In the genomic region with DNA sequence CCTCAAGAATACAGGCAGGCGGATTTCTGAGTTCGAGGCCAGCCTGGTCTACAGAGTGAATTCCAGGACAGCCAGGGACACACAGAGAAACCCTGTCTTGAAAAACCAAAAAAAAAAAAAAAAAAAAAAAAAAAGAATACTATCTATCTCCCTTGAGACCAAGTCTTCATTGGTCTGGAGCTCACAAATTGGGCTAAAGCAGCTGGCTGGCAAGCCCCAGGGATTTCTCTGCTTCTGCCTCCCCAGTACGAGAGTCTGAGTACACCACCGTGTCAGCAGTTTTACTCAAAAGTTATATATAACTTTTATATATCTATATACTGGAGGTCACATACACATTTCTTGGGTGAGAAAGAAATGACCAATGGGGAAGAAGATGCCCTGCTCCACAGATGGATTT, we compare ENCODE assay signal across 21 mouse cellular contexts.
A peak's percentile ranks its signal among the peaks of the same experiment; 100 is the strongest.
DNase-seq lines count a peak whose midpoint lies in the region; ATAC-seq and TF ChIP-seq lines count a peak whose summit lies in the region.
"Had no signal": no experiment of that assay in that cellular context is flagged by ENCODE, and none has a peak within 500 bp of the region (broad histone marks: within the 10 kb centered on the region; RNA-seq: fewer than 3 reads in every experiment).

No protein-coding gene starts in this region.

- no peak for TF ChIP-seq RAD21 in CH12.LX (IDR thresholded peaks at IDR 0.05; ENCODE audit: low read depth, low read length)

- ATAC-seq in intestine, embryonic 14.5 days (replicated peaks; ENCODE audit: low FRiP score, low TSS enrichment, low read depth) = no peak
- ATAC-seq in intestine, embryonic 16.5 days = no peak
- ATAC-seq: CD4-positive, CD25-positive, alpha-beta regulatory T cell, adult 4 months; forebrain, embryonic 13.5 days; forebrain, embryonic 15.5 days; forebrain, postnatal 0 days had no signal

- H3K9me3 ChIP-seq in intestine, embryonic 14.5 days (ENCODE audit: control insufficient read depth, low read length) = 0 out of 2 replicates have a peak, but pooled peaks cover 2% of the 10 kb centered on the region
- H3K9me3 ChIP-seq in intestine, embryonic 16.5 days (ENCODE audit: control insufficient read depth, low read length) = no peaks in the 10 kb centered on the region
- no peaks in the 10 kb centered on the region for H3K9me3 ChIP-seq in CH12.LX (replicated peaks; ENCODE audit: low read length)
- H3K9me3 ChIP-seq: embryonic facial prominence, embryonic 10.5 days; embryonic facial prominence, embryonic 12.5 days; forebrain, embryonic 13.5 days; forebrain, embryonic 15.5 days had no signal

- no peaks in the 10 kb centered on the region for H3K36me3 ChIP-seq in intestine, embryonic 14.5 days (ENCODE audit: control insufficient read depth, insufficient read depth, low read length)
- no peaks in the 10 kb centered on the region for H3K36me3 ChIP-seq in intestine, embryonic 16.5 days (ENCODE audit: control insufficient read depth, insufficient read depth, low read length)
- H3K36me3 ChIP-seq in CH12.LX (replicated peaks in 1 of 2; ENCODE audit: control insufficient read depth in 1 of 2, insufficient read depth in 1 of 2, low read length in 1 of 2) = no peaks in the 10 kb centered on the region
- H3K36me3 ChIP-seq in splenic B cell, adult 2 months (ENCODE audit: control insufficient read depth, insufficient read depth, low read length, poor library complexity, severe bottlenecking) = no peaks in the 10 kb centered on the region
- H3K36me3 ChIP-seq: embryonic facial prominence, embryonic 10.5 days; embryonic facial prominence, embryonic 12.5 days; forebrain, embryonic 15.5 days had no signal

- TF ChIP-seq CTCF in CH12.LX (conservative IDR thresholded peaks at IDR 0.05 in 1 of 2, IDR thresholded peaks at IDR 0.05 in 1 of 2; ENCODE audit: low read depth in 2 of 2, low read length in 2 of 2) = no peak

- H3K27ac ChIP-seq in intestine, embryonic 14.5 days (ENCODE audit: low read depth) = no peak overlapping the region
- no peak overlapping the region for H3K27ac ChIP-seq in intestine, embryonic 16.5 days (ENCODE audit: low read length)
- no peak overlapping the region for H3K27ac ChIP-seq in CH12.LX (ENCODE audit: insufficient read depth, low read depth)
- H3K27ac ChIP-seq: embryonic facial prominence, embryonic 10.5 days; embryonic facial prominence, embryonic 12.5 days; forebrain, embryonic 13.5 days; forebrain, embryonic 15.5 days had no signal

- TF ChIP-seq EP300 in CH12.LX (IDR thresholded peaks at IDR 0.05; ENCODE audit: low read length) = no peak

- dilution Hi-C loops in CH12.LX (cut with MboI; ENCODE audit: extremely low pct_ligation_motif_present, extremely low pct_unique_long_range_greater_than_20kb, low sequenced_read_pairs) = no loop called here

- in situ Hi-C loops in CH12.LX (cut with MboI; ENCODE audit: low pct_ligation_motif_present, low pct_unique_long_range_greater_than_20kb, low sequenced_read_pairs) = no loop called here

- no peak overlapping the region for H3K4me3 ChIP-seq in intestine, embryonic 14.5 days (ENCODE audit: low read depth, low read length)
- no peak overlapping the region for H3K4me3 ChIP-seq in intestine, embryonic 16.5 days (ENCODE audit: low read length)
- H3K4me3 ChIP-seq in CH12.LX (replicated peaks in 1 of 3; ENCODE audit: low read depth in 2 of 3, low read length in 2 of 3, poor library complexity in 1 of 3) = no peak overlapping the region
- H3K4me3 ChIP-seq: embryonic facial prominence, embryonic 10.5 days; embryonic facial prominence, embryonic 12.5 days; forebrain, embryonic 13.5 days; forebrain, embryonic 15.5 days had no signal

- no peak overlapping the region for H3K4me2 ChIP-seq in intestine, embryonic 14.5 days (ENCODE audit: low read length)
- no peak overlapping the region for H3K4me2 ChIP-seq in intestine, embryonic 16.5 days (ENCODE audit: low read depth, low read length)
- no peak overlapping the region for H3K4me2 ChIP-seq in CH12.LX (ENCODE audit: insufficient read depth, low read depth, poor library complexity, severe bottlenecking)
- H3K4me2 ChIP-seq: embryonic facial prominence, embryonic 12.5 days; forebrain, embryonic 13.5 days; forebrain, embryonic 15.5 days had no signal

- peak; percentile 38 for DNase-seq in intestine, embryonic 14.5 days (ENCODE audit: low spot score)
- peak; percentile 59 for DNase-seq in CH12.LX (ENCODE audit: extremely low read depth)
- DNase-seq in splenic B cell, adult 2 months (ENCODE audit: low read depth, low spot score) = peak; percentile 51
- DNase-seq in B cell, adult 2 months = no peak
- DNase-seq: adrenal gland, adult 2 months; adrenal gland, postnatal 10 days; adrenal gland, postnatal 25 days; cerebellum, adult 11 months; cerebellum, adult 18-20 months; cerebellum, adult 8-10 months; cerebellum, adult 9-11 months; cerebellum, postnatal 14 days; cerebellum, postnatal 36 days; embryo, embryonic 11 days; forebrain, postnatal 0 days had no signal

- H3K9ac ChIP-seq in intestine, embryonic 14.5 days (ENCODE audit: low read length) = no peak overlapping the region
- H3K9ac ChIP-seq in intestine, embryonic 16.5 days (ENCODE audit: low read depth, low read length) = no peak overlapping the region
- no peak overlapping the region for H3K9ac ChIP-seq in CH12.LX (ENCODE audit: insufficient read depth, low read depth)
- H3K9ac ChIP-seq: embryonic facial prominence, embryonic 12.5 days; forebrain, embryonic 13.5 days; forebrain, embryonic 15.5 days; forebrain, postnatal 0 days had no signal

- peaks cover 43% of the 10 kb centered on the region for H3K4me1 ChIP-seq in intestine, embryonic 14.5 days (replicated peaks; ENCODE audit: control insufficient read depth, insufficient read depth, low read length)
- peaks cover 23% of the 10 kb centered on the region for H3K4me1 ChIP-seq in intestine, embryonic 16.5 days (ENCODE audit: control insufficient read depth, insufficient read depth, low read length)
- H3K4me1 ChIP-seq in CH12.LX (ENCODE audit: control insufficient read depth in 1 of 2, insufficient read depth in 2 of 2) = peaks cover 0 to 37% of the 10 kb centered on the region in 2 experiments; a peak in 3 of 4 replicates

- H3K79me2 ChIP-seq in CH12.LX (replicated peaks; ENCODE audit: control insufficient read depth, extremely low read depth, insufficient read depth, poor library complexity, severe bottlenecking) = no peaks in the 10 kb centered on the region

- H3K27me3 ChIP-seq in intestine, embryonic 14.5 days (replicated peaks; ENCODE audit: control insufficient read depth, insufficient read depth, low read length) = no peaks in the 10 kb centered on the region
- H3K27me3 ChIP-seq in intestine, embryonic 16.5 days (replicated peaks; ENCODE audit: control insufficient read depth, insufficient read depth, low read length) = no peaks in the 10 kb centered on the region
- no peaks in the 10 kb centered on the region for H3K27me3 ChIP-seq in CH12.LX (replicated peaks)
- H3K27me3 ChIP-seq in splenic B cell, adult 2 months (ENCODE audit: control insufficient read depth, insufficient read depth, low read length, poor library complexity, severe bottlenecking) = no peaks in the 10 kb centered on the region
- H3K27me3 ChIP-seq: embryonic facial prominence, embryonic 12.5 days; forebrain, embryonic 13.5 days; forebrain, embryonic 15.5 days had no signal

- no peak for TF ChIP-seq POLR2A in CH12.LX (IDR thresholded peaks at IDR 0.05; ENCODE audit: low read depth, low read length)

- WGBS in intestine, embryonic 14.5 days = 90% methylated on average over 4 of the region's 4 CpGs
- 91% methylated on average over 4 of the region's 4 CpGs for WGBS in intestine, embryonic 16.5 days

TF ChIP-seq in CH12.LX, 34 proteins besides CTCF, POLR2A, EP300 and RAD21:
- no peak for TF ChIP-seq POLR2AphosphoS2 (IDR thresholded peaks at IDR 0.05; ENCODE audit: low read depth, low read length)
- no peak for TF ChIP-seq PAX5 (IDR thresholded peaks at IDR 0.05; ENCODE audit: low read length)
- TF ChIP-seq MAFK (IDR thresholded peaks at IDR 0.05; ENCODE audit: insufficient replicate concordance, low read length) = peak; percentile 39; the same call in 1 of the 2 replicates
- peak; percentile 73 for TF ChIP-seq ETS1 (conservative IDR thresholded peaks at IDR 0.05; ENCODE audit: low read depth, low read length)
- no peak for TF ChIP-seq UBTF (IDR thresholded peaks at IDR 0.05; ENCODE audit: low read depth, low read length)
- TF ChIP-seq SMC3 (IDR thresholded peaks at IDR 0.05; ENCODE audit: low read depth, low read length) = no peak
- TF ChIP-seq KAT2A (IDR thresholded peaks at IDR 0.05; ENCODE audit: insufficient replicate concordance, low read length) = 0 out of 2 replicates have a peak, but pooled peaks have one; percentile 48
- TF ChIP-seq IRF4 (IDR thresholded peaks at IDR 0.05; ENCODE audit: low read depth, low read length) = 0 out of 2 replicates have a peak, but pooled peaks have one; percentile 32
- peak; percentile 96 for TF ChIP-seq ZNF384 (IDR thresholded peaks at IDR 0.05; ENCODE audit: low read depth, low read length)
- TF ChIP-seq NRF1 (IDR thresholded peaks at IDR 0.05; ENCODE audit: low read depth, low read length) = no peak
- no peak for TF ChIP-seq NELFE (IDR thresholded peaks at IDR 0.05; ENCODE audit: low read depth, low read length)
- no peak for TF ChIP-seq SIN3A (IDR thresholded peaks at IDR 0.05; ENCODE audit: low read length)
- TF ChIP-seq MEF2A (IDR thresholded peaks at IDR 0.05; ENCODE audit: borderline replicate concordance, low read depth, low read length) = no peak
- peak; percentile 15; the same call in 1 of the 2 replicates for TF ChIP-seq ELF1 (IDR thresholded peaks at IDR 0.05; ENCODE audit: low read depth, low read length)
- no peak for TF ChIP-seq USF1 (IDR thresholded peaks at IDR 0.05; ENCODE audit: low read depth, low read length)
- TF ChIP-seq RCOR1 (conservative IDR thresholded peaks at IDR 0.05; ENCODE audit: low read depth, low read length) = no peak
- no peak for TF ChIP-seq ZKSCAN1 (IDR thresholded peaks at IDR 0.05; ENCODE audit: borderline replicate concordance, low read depth, low read length)
- no peak for TF ChIP-seq TCF12 (IDR thresholded peaks at IDR 0.05; ENCODE audit: low read depth, low read length)
- no peak for TF ChIP-seq E2F4 (IDR thresholded peaks at IDR 0.05; ENCODE audit: insufficient replicate concordance, low read depth, low read length)
- TF ChIP-seq JUND (conservative IDR thresholded peaks at IDR 0.05; ENCODE audit: low read depth, low read length) = no peak

Comparison
In these comparisons a context has a peak if more than half of its experiments do, and no peak if none do; other contexts are left out.
1. DNase-seq: peak in intestine, embryonic 14.5 days (single experiment), CH12.LX (single experiment) and splenic B cell, adult 2 months (single experiment); none in B cell, adult 2 months (0 of 2).